Mouse (Mus musculus): ENCODE results near the gene Tpp2.
"Not testable (repeated sequence)": the region's sequence is repeated elsewhere in the genome, so short reads cannot be mapped to it uniquely, and the experiment has no call there.

The Tpp2 gene

GRCm38 (mm10) chr1:44019934-44020333 lies 86.5 kb downstream of the Tpp2 start, which contains the start of gene Mettl21c:
Gene Mettl21c, minus strand, starts transcription at chr1:44020034.
- DNase-seq (ENCODE audit: low spot score in 2 of 2): no peak

GRCm38 (mm10) chr1:44022656-44023055 lies 89.2 kb downstream of the Tpp2 start:
- no peak for DNase-seq (ENCODE audit: low spot score in 2 of 2)

GRCm38 (mm10) chr1:44027651-44028050 lies 94.2 kb downstream of the Tpp2 start:
- DNase-seq (ENCODE audit: low spot score in 2 of 2): no peak

GRCm38 (mm10) chr1:44032213-44032612 lies 98.8 kb downstream of the Tpp2 start:
- DNase-seq (ENCODE audit: low spot score in 2 of 2): no peak

- DNase-seq (ENCODE audit: low spot score in 2 of 2): no peak
These were observed 99.5 kb downstream of the Tpp2 start for GRCm38 (mm10) chr1:44032948-44033347.

- peak; percentile 67 to 75 for DNase-seq (ENCODE audit: low spot score in 2 of 2)
These were observed 108.5 kb downstream of the Tpp2 start for GRCm38 (mm10) chr1:44041797-44042554.

GRCm38 (mm10) chr1:44042555-44042915 lies 109.1 kb downstream of the Tpp2 start:
- DNase-seq (ENCODE audit: low spot score in 2 of 2): no peak

- DNase-seq (ENCODE audit: low spot score in 2 of 2): not testable (repeated sequence)
These were observed 112.2 kb downstream of the Tpp2 start for GRCm38 (mm10) chr1:44045689-44046088.

GRCm38 (mm10) chr1:44046556-44046955 lies 113.1 kb downstream of the Tpp2 start:
- no peak for DNase-seq (ENCODE audit: low spot score in 2 of 2)
